Mouse (Mus musculus) midbrain, postnatal 0 days (tissue): Measurements from ENCODE around the gene Pcdh17. TPM values are rescaled to one million over a fixed set of nuclear protein-coding genes. Genes with fewer than 3 reads are reported as not detected.

ENCODE experiments used
- ATAC-seq: fragments of 200-750 bp; cut with Nextera tagmentation; 2 replicates; pipeline ENCODE4 v1.8.0; 2017; ENCODE audit warnings: moderate number of reproducible peaks, mild to moderate bottlenecking, moderate TSS enrichment, moderate library complexity; ENCODE audit not compliant: low FRiP score
- DNase-seq: peaks from one replicate; pipeline ENCODE4 v3.0.0-alpha.2; 2015; ENCODE audit warnings: low spot score
- H3K27ac ChIP-seq: fragments of 300-500 bp; sonication (generic); 2 replicates; pipeline ENCODE4 v1.5.1; 2014; ENCODE audit warnings: low read depth, mild to moderate bottlenecking, low read length, mixed read lengths
- H3K27me3 ChIP-seq: fragments of 300-500 bp; sonication (generic); 2 replicates; pipeline ENCODE4 v1.6.1; 2014; ENCODE audit warnings: low read length, control low read depth, mixed read lengths; ENCODE audit not compliant: insufficient read depth
- H3K36me3 ChIP-seq: fragments of 300-500 bp; sonication (generic); 2 replicates; pipeline ENCODE4 v1.6.1; 2014; ENCODE audit warnings: low read length, control low read depth, mixed read lengths; ENCODE audit not compliant: insufficient read depth
- H3K4me1 ChIP-seq: fragments of 300-500 bp; sonication (generic); 2 replicates; pipeline ENCODE4 v1.6.1; 2014; ENCODE audit warnings: mild to moderate bottlenecking, control low read depth, antibody characterized with exemption, low read length, mixed read lengths; ENCODE audit not compliant: insufficient read depth
- H3K4me2 ChIP-seq: fragments of 300-500 bp; sonication (generic); 2 replicates; pipeline ENCODE4 v1.6.1; 2014; ENCODE audit warnings: low read depth, mild to moderate bottlenecking, low read length, mixed read lengths; ENCODE audit not compliant: poor library complexity, severe bottlenecking
- H3K4me3 ChIP-seq: fragments of 300-500 bp; sonication (generic); 2 replicates; pipeline ENCODE4 v1.5.1; 2014; ENCODE audit warnings: low read depth, mild to moderate bottlenecking, low read length, moderate library complexity
- H3K9ac ChIP-seq: fragments of 300-500 bp; sonication (generic); replicated peaks from 2 replicates; pipeline ENCODE4 v1.6.1; 2014; ENCODE audit warnings: mild to moderate bottlenecking, low read length, moderate library complexity, mixed read lengths; ENCODE audit not compliant: poor library complexity, severe bottlenecking
- H3K9me3 ChIP-seq: fragments of 300-500 bp; sonication (generic); 2 replicates; pipeline ENCODE4 v1.6.1; 2016; ENCODE audit warnings: low read length, control low read depth
- CTCF ChIP-seq: IDR thresholded peaks from 2 replicates; pipeline ENCODE4 v1.5.1; 2016; ENCODE audit warnings: antibody characterized with exemption, mild to moderate bottlenecking
- WGBS: fragments of 180-500 bp; shearing (Covaris S2); extraction: QIAGEN DNeasy Blood & Tissue Kit; methylation state at CpG from one replicate; pipeline ENCODE4 v1.1.7; 2014; 5-methylcytosine and 5-hydroxymethylcytosine counted together
- polyA plus RNA-seq: library from polyadenylated mRNA; unstranded; fragments of >200 nt; fragmentation: Nextera tagmentation; extraction: Ambion mirVana; gene quantifications from 2 replicates; pipeline ENCODE4 v1.2.1, GENCODE M21; 2015
- total RNA-seq: library from RNA; depleted of rRNA; stranded (reverse); fragments of >200 nt; gene quantifications from 2 replicates; pipeline ENCODE4 v1.2.3, GENCODE M21; 2014

The Pcdh17 gene
- total and polyA plus RNA-seq, 2 experiments from 2014 or later: 42.2 to 79.3 TPM

GRCm38 (mm10) chr14:84442528-84443287 lies 655 bp upstream of the Pcdh17 start:
- no peaks in the 10 kb centered on the region for H3K36me3 ChIP-seq
- H3K9ac ChIP-seq: peak overlapping the region; percentile 77
- DNase-seq (peak; percentile 73), ATAC-seq (peak; percentile 62)
- H3K27me3 ChIP-seq: no peaks in the 10 kb centered on the region
- WGBS: under 1% methylated on average over 29 of the region's 30 CpGs
- H3K4me2 ChIP-seq: peak overlapping the region; percentile 81
- TF ChIP-seq CTCF: no peak
- H3K9me3 ChIP-seq: no peaks in the 10 kb centered on the region
- peak overlapping the region; percentile 73 for H3K4me3 ChIP-seq
- H3K4me1 ChIP-seq: no peaks in the 10 kb centered on the region
- peak overlapping the region; percentile 81 for H3K27ac ChIP-seq

GRCm38 (mm10) chr14:84443761-84444160 lies 398 bp downstream of the Pcdh17 start:
- Histone ChIP-seq H3K27me3 (no peaks in the 10 kb centered on the region), H3K4me3 (peak overlapping the region; percentile 73), H3K9ac (peak overlapping the region; percentile 77), H3K9me3 (no peaks in the 10 kb centered on the region), H3K4me1 (no peaks in the 10 kb centered on the region), H3K27ac (peak overlapping the region; percentile 81), H3K36me3 (no peaks in the 10 kb centered on the region), H3K4me2 (peak overlapping the region; percentile 81)
- ATAC-seq (no peak), DNase-seq (peak; percentile 10)
- WGBS: under 1% methylated on average over 13 of the region's 13 CpGs
- no peak for TF ChIP-seq CTCF

GRCm38 (mm10) chr14:84444276-84444662 lies 906 bp downstream of the Pcdh17 start:
- Histone ChIP-seq H3K36me3 (no peaks in the 10 kb centered on the region), H3K9me3 (no peaks in the 10 kb centered on the region), H3K27me3 (no peaks in the 10 kb centered on the region), H3K4me3 (peak overlapping the region; percentile 73), H3K4me2 (peak overlapping the region; percentile 81), H3K27ac (peak overlapping the region; percentile 81), H3K9ac (peak overlapping the region; percentile 77), H3K4me1 (no peaks in the 10 kb centered on the region)
- ATAC-seq: no peak
- WGBS: under 1% methylated on average over 21 of the region's 21 CpGs
- TF ChIP-seq CTCF: no peak
- peak; percentile 62 for DNase-seq

- Histone ChIP-seq H3K4me3 (peak overlapping the region; percentile 73), H3K4me1 (no peaks in the 10 kb centered on the region), H3K27ac (peak overlapping the region; percentile 81), H3K27me3 (no peaks in the 10 kb centered on the region), H3K9ac (peak overlapping the region; percentile 77), H3K4me2 (peak overlapping the region; percentile 81), H3K36me3 (no peaks in the 10 kb centered on the region), H3K9me3 (no peaks in the 10 kb centered on the region)
- TF ChIP-seq CTCF: no peak
- ATAC-seq: peak; percentile 38; the same call in 1 of the 2 replicates
- DNase-seq: peak; percentile 69
- under 1% methylated on average over 20 of the region's 21 CpGs for WGBS
Measured at GRCm38 (mm10) chr14:84444663-84445502, 1.5 kb downstream of the Pcdh17 start.

GRCm38 (mm10) chr14:84445503-84446410 lies 2.4 kb downstream of the Pcdh17 start:
- H3K4me2 ChIP-seq: peak overlapping the region; percentile 81
- H3K27me3 ChIP-seq: no peaks in the 10 kb centered on the region
- TF ChIP-seq CTCF: peak; percentile 40; the same call in 1 of the 2 replicates
- H3K9me3 ChIP-seq: no peaks in the 10 kb centered on the region
- H3K4me1 ChIP-seq: no peaks in the 10 kb centered on the region
- peak overlapping the region; percentile 77 for H3K9ac ChIP-seq
- H3K4me3 ChIP-seq: peak overlapping the region; percentile 73
- DNase-seq (peak; percentile 74), ATAC-seq (no peak)
- H3K36me3 ChIP-seq: no peaks in the 10 kb centered on the region
- under 1% methylated on average over 59 of the region's 59 CpGs for WGBS
- peak overlapping the region; percentile 81 for H3K27ac ChIP-seq
